Mouse (Mus musculus): ENCODE measurements around the gene Gtf2ird1. TPM values are rescaled to one million over a fixed set of nuclear protein-coding genes. Genes with fewer than 3 reads are reported as not detected.
A peak's percentile ranks its signal among the peaks of the same experiment; 100 is the strongest.

Gene Gtf2ird1
- total and polyA plus RNA-seq, 3 experiments, result 12.8 to 39.0 (median 13.1) TPM

- Histone ChIP-seq H3K4me2 (ENCODE audit: insufficient read depth, low read depth, poor library complexity, severe bottlenecking) (0 out of 2 replicates have a peak overlapping the region, but pooled peaks have one; percentile 0), H3K4me3 (replicated peaks in 1 of 3; ENCODE audit: low read depth in 2 of 3, low read length in 2 of 3, poor library complexity in 1 of 3) (peak overlapping the region; percentile 78 to 81 (median 81)), H3K79me2 (replicated peaks; ENCODE audit: control insufficient read depth, extremely low read depth, insufficient read depth, poor library complexity, severe bottlenecking) (peaks cover 36% of the 10 kb centered on the region), H3K27ac (ENCODE audit: insufficient read depth, low read depth) (peak overlapping the region; percentile 72), H3K9ac (ENCODE audit: insufficient read depth, low read depth) (peak overlapping the region; percentile 77), H3K27me3 (replicated peaks) (peaks cover 2% of the 10 kb centered on the region), H3K36me3 (replicated peaks in 1 of 2; ENCODE audit: control insufficient read depth in 1 of 2, insufficient read depth in 1 of 2, low read length in 1 of 2) (peaks cover 6 to 23% of the 10 kb centered on the region in 2 experiments), H3K9me3 (replicated peaks; ENCODE audit: low read length) (no peaks in the 10 kb centered on the region), H3K4me1 (ENCODE audit: control insufficient read depth in 1 of 2, insufficient read depth in 2 of 2) (peaks cover 6 to 34% of the 10 kb centered on the region in 2 experiments; a peak in 3 of 4 replicates)
- DNase-seq (ENCODE audit: extremely low read depth), result peak; percentile 37
- in situ Hi-C loops (cut with MboI; ENCODE audit: low pct_ligation_motif_present, low pct_unique_long_range_greater_than_20kb, low sequenced_read_pairs) (no loop called here), dilution Hi-C loops (cut with MboI; ENCODE audit: extremely low pct_ligation_motif_present, extremely low pct_unique_long_range_greater_than_20kb, low sequenced_read_pairs) (no loop called here)
- TF ChIP-seq ETS1 (conservative IDR thresholded peaks at IDR 0.05; ENCODE audit: low read depth, low read length) (no peak), UBTF (IDR thresholded peaks at IDR 0.05; ENCODE audit: low read depth, low read length) (0 out of 2 replicates have a peak, but pooled peaks have one; percentile 85), USF1 (IDR thresholded peaks at IDR 0.05; ENCODE audit: low read depth, low read length) (no peak), BHLHE40 (IDR thresholded peaks at IDR 0.05; ENCODE audit: low read depth, low read length) (no peak), MAFK (IDR thresholded peaks at IDR 0.05; ENCODE audit: insufficient replicate concordance, low read length) (no peak), MAZ (IDR thresholded peaks at IDR 0.05; ENCODE audit: low read depth, low read length) (peak; percentile 39; the same call in 1 of the 2 replicates), CHD1 (IDR thresholded peaks at IDR 0.05; ENCODE audit: low read depth, low read length) (no peak), POLR2A (IDR thresholded peaks at IDR 0.05; ENCODE audit: low read depth, low read length) (no peak), GABPA (IDR thresholded peaks at IDR 0.05; ENCODE audit: insufficient replicate concordance, low read depth, low read length) (no peak), ZC3H11A (IDR thresholded peaks at IDR 0.05; ENCODE audit: low read depth, low read length) (no peak), TBP (conservative IDR thresholded peaks at IDR 0.05; ENCODE audit: low read depth, low read length) (no peak), SIN3A (IDR thresholded peaks at IDR 0.05; ENCODE audit: low read length) (peak; percentile 65), SMC3 (IDR thresholded peaks at IDR 0.05; ENCODE audit: low read depth, low read length) (no peak), PAX5 (IDR thresholded peaks at IDR 0.05; ENCODE audit: low read length) (no peak), MXI1 (IDR thresholded peaks at IDR 0.05; ENCODE audit: low read depth, low read length) (0 out of 2 replicates have a peak, but pooled peaks have one; percentile 50), ZMIZ1 (IDR thresholded peaks at IDR 0.05; ENCODE audit: low read depth, low read length) (no peak; the same call in 1 of the 2 replicates)
Measured at GRCm38 (mm10) chr5:134314068-134314674, 142.3 kb downstream of the Gtf2ird1 start.

- H3K4me2 ChIP-seq (ENCODE audit: insufficient read depth, low read depth, poor library complexity, severe bottlenecking), result peak overlapping the region; percentile 78; the same call in 1 of the 2 replicates
- H3K27me3 ChIP-seq (replicated peaks), result peaks cover 2% of the 10 kb centered on the region
- peak overlapping the region; percentile 77 for H3K9ac ChIP-seq (ENCODE audit: insufficient read depth, low read depth)
- H3K79me2 ChIP-seq (replicated peaks; ENCODE audit: control insufficient read depth, extremely low read depth, insufficient read depth, poor library complexity, severe bottlenecking), result peaks cover 39% of the 10 kb centered on the region
- H3K4me1 ChIP-seq (ENCODE audit: control insufficient read depth in 1 of 2, insufficient read depth in 2 of 2), result peaks cover 6 to 34% of the 10 kb centered on the region in 2 experiments; a peak in 3 of 4 replicates
- peak overlapping the region; percentile 78 to 81 (median 81) for H3K4me3 ChIP-seq (replicated peaks in 1 of 3; ENCODE audit: low read depth in 2 of 3, low read length in 2 of 3, poor library complexity in 1 of 3)
- peak overlapping the region; percentile 72 for H3K27ac ChIP-seq (ENCODE audit: insufficient read depth, low read depth)
- dilution Hi-C loops (cut with MboI; ENCODE audit: extremely low pct_ligation_motif_present, extremely low pct_unique_long_range_greater_than_20kb, low sequenced_read_pairs), result no loop called here
- H3K36me3 ChIP-seq (replicated peaks in 1 of 2; ENCODE audit: control insufficient read depth in 1 of 2, insufficient read depth in 1 of 2, low read length in 1 of 2), result peaks cover 6 to 27% of the 10 kb centered on the region in 2 experiments
- peak; percentile 87 for DNase-seq (ENCODE audit: extremely low read depth)
- in situ Hi-C loops (cut with MboI; ENCODE audit: low pct_ligation_motif_present, low pct_unique_long_range_greater_than_20kb, low sequenced_read_pairs), result no loop called here
- no peaks in the 10 kb centered on the region for H3K9me3 ChIP-seq (replicated peaks; ENCODE audit: low read length)
- TF ChIP-seq JUN (IDR thresholded peaks at IDR 0.05; ENCODE audit: insufficient read depth, low read depth, low read length) (no peak), MYC (IDR thresholded peaks at IDR 0.05; ENCODE audit: low read depth, low read length) (no peak), MEF2A (IDR thresholded peaks at IDR 0.05; ENCODE audit: borderline replicate concordance, low read depth, low read length) (peak; percentile 15; the same call in 1 of the 2 replicates), CHD2 (IDR thresholded peaks at IDR 0.05; ENCODE audit: low read length) (peak; percentile 73), JUND (conservative IDR thresholded peaks at IDR 0.05; ENCODE audit: low read depth, low read length) (no peak), CHD1 (IDR thresholded peaks at IDR 0.05; ENCODE audit: low read depth, low read length) (no peak), MXI1 (IDR thresholded peaks at IDR 0.05; ENCODE audit: low read depth, low read length) (0 out of 2 replicates have a peak, but pooled peaks have one; percentile 8), ZNF384 (IDR thresholded peaks at IDR 0.05; ENCODE audit: low read depth, low read length) (no peak; the same call in none of the 2 replicates), MAX (IDR thresholded peaks at IDR 0.05; ENCODE audit: low read length) (no peak), GABPA (IDR thresholded peaks at IDR 0.05; ENCODE audit: insufficient replicate concordance, low read depth, low read length) (no peak), IRF4 (IDR thresholded peaks at IDR 0.05; ENCODE audit: low read depth, low read length) (peak; percentile 33; the same call in 1 of the 2 replicates), ETS1 (conservative IDR thresholded peaks at IDR 0.05; ENCODE audit: low read depth, low read length) (no peak), USF1 (IDR thresholded peaks at IDR 0.05; ENCODE audit: low read depth, low read length) (no peak), NRF1 (IDR thresholded peaks at IDR 0.05; ENCODE audit: low read depth, low read length) (0 out of 2 replicates have a peak, but pooled peaks have one; percentile 33), TBP (conservative IDR thresholded peaks at IDR 0.05; ENCODE audit: low read depth, low read length) (no peak), E2F4 (IDR thresholded peaks at IDR 0.05; ENCODE audit: insufficient replicate concordance, low read depth, low read length) (no peak), ZKSCAN1 (IDR thresholded peaks at IDR 0.05; ENCODE audit: borderline replicate concordance, low read depth, low read length) (no peak), RAD21 (IDR thresholded peaks at IDR 0.05; ENCODE audit: low read depth, low read length) (no peak), KAT2A (IDR thresholded peaks at IDR 0.05; ENCODE audit: insufficient replicate concordance, low read length) (no peak)
Measured at GRCm38 (mm10) chr5:134313451-134314067, 143.0 kb downstream of the Gtf2ird1 start.

Data from CH12.LX (cell line).